Mouse (Mus musculus) forebrain, embryonic 13.5 days (tissue): ENCODE measurements at regions not wholly inside any gene's neighbourhood (a gene's known extent, or its start where the extent isn't known, plus 50 kb on each side); places are given as distances from the start of the nearest gene placed in this dataset.

ENCODE experiments used
- ATAC-seq: fragments of 200-750 bp; cut with Nextera tagmentation; 2 replicates; pipeline ENCODE4 v1.8.0; 2017
- H3K27ac ChIP-seq: fragments of 300-500 bp; sonication (generic); 2 replicates; pipeline ENCODE4 v1.5.1; 2015; ENCODE audit warnings: inconsistent platforms, mild to moderate bottlenecking, moderate library complexity
- H3K27me3 ChIP-seq: fragments of 300-500 bp; sonication (generic); 2 replicates; pipeline ENCODE4 v1.6.1; 2015; ENCODE audit warnings: mild to moderate bottlenecking, inconsistent platforms
- H3K36me3 ChIP-seq: fragments of 300-500 bp; sonication (generic); 2 replicates; pipeline ENCODE4 v1.6.1; 2015; ENCODE audit warnings: mild to moderate bottlenecking, inconsistent platforms; ENCODE audit not compliant: poor library complexity, severe bottlenecking
- H3K4me1 ChIP-seq: fragments of 300-500 bp; sonication (generic); 2 replicates; pipeline ENCODE4 v1.6.1; 2015; ENCODE audit warnings: inconsistent platforms
- H3K4me2 ChIP-seq: fragments of 300-500 bp; sonication (generic); 2 replicates; pipeline ENCODE4 v1.6.1; 2015; ENCODE audit warnings: inconsistent platforms, mild to moderate bottlenecking, moderate library complexity
- H3K4me3 ChIP-seq: fragments of 300-500 bp; sonication (generic); 2 replicates; pipeline ENCODE4 v1.5.1; 2015; ENCODE audit warnings: mild to moderate bottlenecking, inconsistent platforms
- H3K9ac ChIP-seq: fragments of 300-500 bp; sonication (generic); 2 replicates; pipeline ENCODE4 v1.6.1; 2015; ENCODE audit warnings: mild to moderate bottlenecking, inconsistent platforms
- H3K9me3 ChIP-seq: fragments of 300-500 bp; sonication (generic); replicated peaks from 2 replicates; pipeline ENCODE4 v1.6.1; 2016; ENCODE audit warnings: inconsistent platforms
- WGBS: fragments of 180-500 bp; shearing (Covaris S2); methylation state at CpG from one replicate; pipeline ENCODE4 v1.1.7; 2015; 5-methylcytosine and 5-hydroxymethylcytosine counted together

DNA sequence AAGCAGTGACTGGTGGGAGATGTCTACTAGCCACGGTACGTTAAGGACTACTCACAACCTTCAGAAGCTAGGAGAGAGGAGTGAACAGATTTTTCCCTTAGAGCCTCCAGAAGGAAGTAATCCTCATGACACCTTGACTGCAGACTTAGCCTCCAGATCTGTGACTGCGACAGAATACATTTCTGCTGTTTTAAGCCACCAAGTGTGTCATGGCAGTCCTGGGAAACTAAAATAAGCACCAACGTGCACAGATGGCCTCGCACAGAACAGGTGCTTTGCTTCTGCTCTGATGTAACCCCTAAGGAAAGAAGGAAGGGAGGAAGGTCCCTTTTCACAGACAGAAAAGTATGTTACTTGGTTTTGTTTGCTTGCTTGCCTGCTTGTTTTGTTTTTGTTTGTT, 151.5 kb upstream of the Adra1b start:
- 90% methylated on average over 5 of the region's 5 CpGs for WGBS
- H3K9ac ChIP-seq, result no peak overlapping the region
- no peak overlapping the region for H3K4me3 ChIP-seq
- no peaks in the 10 kb centered on the region for H3K36me3 ChIP-seq
- ATAC-seq, result no peak
- peaks cover 59% of the 10 kb centered on the region for H3K27me3 ChIP-seq
- no peak overlapping the region for H3K4me2 ChIP-seq
- no peak overlapping the region for H3K27ac ChIP-seq
- no peaks in the 10 kb centered on the region for H3K9me3 ChIP-seq
- no peaks in the 10 kb centered on the region for H3K4me1 ChIP-seq

DNA sequence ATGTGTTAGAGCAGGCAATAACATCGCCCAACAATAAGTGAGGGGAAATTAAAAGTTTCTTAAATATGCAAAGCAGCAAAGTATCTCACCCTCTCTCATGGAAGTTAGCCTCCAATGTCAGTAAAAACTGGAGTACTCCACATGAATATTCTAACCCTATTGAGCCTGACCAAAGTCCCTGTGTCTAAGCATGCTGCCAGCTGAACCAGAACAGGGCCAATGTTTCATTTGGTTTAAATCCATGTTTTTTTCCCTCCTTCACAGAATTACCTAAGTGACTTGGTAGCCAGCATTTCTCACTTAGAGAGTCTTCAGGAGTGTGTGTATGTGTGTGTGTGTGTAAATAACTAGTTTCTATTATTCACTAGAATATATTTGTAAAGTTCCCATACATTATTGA, 161.4 kb upstream of the Adra1b start:
- H3K4me1 ChIP-seq, result no peaks in the 10 kb centered on the region
- H3K9ac ChIP-seq, result no peak overlapping the region
- no peak overlapping the region for H3K27ac ChIP-seq
- no peaks in the 10 kb centered on the region for H3K9me3 ChIP-seq
- ATAC-seq, result no peak
- no peak overlapping the region for H3K4me3 ChIP-seq
- no peak overlapping the region for H3K4me2 ChIP-seq
- 100% methylated on average over 1 of the region's 1 CpGs for WGBS
- H3K36me3 ChIP-seq, result no peaks in the 10 kb centered on the region
- H3K27me3 ChIP-seq, result 0 out of 2 replicates have a peak, but pooled peaks cover 4% of the 10 kb centered on the region

DNA sequence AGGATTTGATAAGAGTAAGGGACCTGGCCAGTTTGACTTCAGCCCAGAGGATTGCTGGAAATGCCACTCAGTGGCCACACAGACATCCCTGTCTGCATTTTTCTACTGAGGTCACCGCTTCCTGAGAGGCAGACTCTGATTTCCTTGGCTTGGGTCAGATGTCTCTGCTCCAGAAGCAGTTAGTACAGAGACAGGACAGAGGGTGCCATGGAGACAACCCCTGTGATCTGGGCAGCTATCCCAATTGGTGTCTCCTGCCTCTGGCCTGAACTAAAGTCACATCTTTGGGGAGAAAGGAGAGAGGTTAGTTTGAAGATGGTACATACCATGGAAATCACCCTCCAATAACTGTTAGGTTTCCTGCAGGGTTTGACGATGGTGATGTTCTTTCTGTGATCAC, 165.2 kb upstream of the Adra1b start:
- Histone ChIP-seq H3K4me3 (no peak overlapping the region), H3K4me1 (no peaks in the 10 kb centered on the region), H3K9ac (no peak overlapping the region), H3K27ac (no peak overlapping the region), H3K4me2 (no peak overlapping the region), H3K9me3 (no peaks in the 10 kb centered on the region), H3K36me3 (no peaks in the 10 kb centered on the region), H3K27me3 (no peaks in the 10 kb centered on the region)
- no peak for ATAC-seq
- 89% methylated on average over 2 of the region's 2 CpGs for WGBS

DNA sequence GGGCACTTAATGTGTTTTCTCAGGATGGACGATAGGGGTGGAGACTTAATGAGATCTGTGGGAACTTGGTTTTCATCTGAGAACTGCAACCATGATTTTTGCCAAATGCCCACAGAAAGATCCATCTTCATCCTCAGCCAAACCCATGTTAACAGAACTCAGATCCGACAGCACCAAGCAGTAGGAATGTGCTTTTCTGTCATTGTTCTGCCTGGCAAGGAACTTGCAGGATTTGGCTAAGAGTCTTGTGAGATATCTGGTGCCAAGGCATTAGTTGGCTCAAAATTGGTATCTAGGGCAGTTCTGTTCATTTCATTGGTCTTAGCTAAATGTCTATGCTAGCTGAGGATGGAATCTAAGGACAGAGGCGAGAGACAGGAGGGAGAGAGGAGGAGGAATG, 182.7 kb upstream of the Adra1b start:
- Histone ChIP-seq H3K9ac (no peak overlapping the region), H3K27ac (no peak overlapping the region), H3K4me2 (no peak overlapping the region), H3K4me1 (no peaks in the 10 kb centered on the region), H3K27me3 (no peaks in the 10 kb centered on the region), H3K9me3 (no peaks in the 10 kb centered on the region), H3K36me3 (no peaks in the 10 kb centered on the region), H3K4me3 (no peak overlapping the region)
- WGBS, result 82% methylated on average over 3 of the region's 3 CpGs
- no peak for ATAC-seq

DNA sequence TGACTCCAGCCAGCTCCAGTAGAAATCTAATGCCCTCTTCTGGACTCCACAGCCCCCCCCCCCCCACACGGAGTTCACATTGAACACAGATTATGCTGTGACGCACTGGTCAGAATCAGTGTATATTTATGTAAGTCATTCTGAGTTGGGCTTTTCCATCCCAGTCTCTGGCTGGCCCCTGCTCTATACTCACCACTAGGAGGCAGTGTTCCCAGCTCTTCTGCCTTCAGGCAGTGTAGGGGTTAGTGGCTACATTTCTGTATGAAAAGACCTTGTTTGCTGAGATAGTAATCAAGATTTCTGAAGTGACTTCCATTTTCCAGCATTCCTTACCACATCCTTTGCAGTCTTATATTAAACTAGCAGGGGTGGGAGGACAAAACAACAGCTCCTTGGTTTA, 185.9 kb upstream of the Adra1b start:
- Histone ChIP-seq H3K4me1 (no peaks in the 10 kb centered on the region), H3K9ac (no peak overlapping the region), H3K36me3 (no peaks in the 10 kb centered on the region), H3K9me3 (no peaks in the 10 kb centered on the region), H3K27ac (no peak overlapping the region), H3K4me3 (no peak overlapping the region), H3K27me3 (no peaks in the 10 kb centered on the region), H3K4me2 (no peak overlapping the region)
- no peak for ATAC-seq
- WGBS, result 68% methylated on average over 2 of the region's 2 CpGs

DNA sequence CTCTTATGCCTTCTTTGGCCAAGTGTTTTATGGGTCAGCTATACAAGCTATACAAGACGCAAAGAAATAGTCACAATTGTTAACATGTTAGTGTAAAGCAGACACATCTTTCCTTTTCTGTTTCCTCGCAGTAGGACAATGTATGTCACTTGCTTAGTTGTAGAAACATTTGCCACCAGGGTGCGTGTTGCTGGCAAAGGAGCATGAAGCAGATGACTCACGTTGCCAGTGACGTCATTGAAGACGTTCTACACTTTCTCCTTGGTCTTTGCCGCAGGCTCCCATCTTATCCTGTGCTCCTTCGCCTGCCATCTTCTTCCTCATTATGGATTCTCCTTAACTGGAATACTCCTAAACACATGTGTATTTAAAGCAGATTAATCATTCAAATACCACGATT, 188.5 kb upstream of the Adra1b start:
- H3K4me3 ChIP-seq, result no peak overlapping the region
- H3K4me1 ChIP-seq, result no peaks in the 10 kb centered on the region
- ATAC-seq, result no peak
- H3K4me2 ChIP-seq, result no peak overlapping the region
- 75% methylated on average over 9 of the region's 9 CpGs for WGBS
- no peak overlapping the region for H3K9ac ChIP-seq
- H3K36me3 ChIP-seq, result no peaks in the 10 kb centered on the region
- H3K27ac ChIP-seq, result no peak overlapping the region
- H3K27me3 ChIP-seq, result no peaks in the 10 kb centered on the region
- no peaks in the 10 kb centered on the region for H3K9me3 ChIP-seq

DNA sequence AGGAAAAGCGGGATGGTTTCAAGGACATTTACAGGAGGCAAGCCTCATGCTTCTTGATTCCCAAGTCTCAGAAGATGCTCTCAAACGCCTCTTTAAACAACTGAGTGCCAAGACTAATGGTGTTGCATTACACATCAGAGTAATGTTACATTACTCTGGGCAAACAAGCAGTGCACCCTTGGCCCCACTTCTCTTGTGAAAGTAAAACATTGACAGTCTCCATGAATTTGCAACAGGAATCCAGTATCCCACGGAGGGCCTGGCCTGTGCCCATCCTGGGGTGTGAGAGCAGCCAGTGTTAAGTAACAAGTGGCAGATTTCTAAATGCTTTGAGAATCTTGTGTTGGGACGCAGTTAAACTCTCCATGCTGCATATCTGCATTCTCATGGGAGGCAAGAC, 194.3 kb upstream of the Adra1b start:
- Histone ChIP-seq H3K4me2 (no peak overlapping the region), H3K27me3 (no peaks in the 10 kb centered on the region), H3K4me1 (no peaks in the 10 kb centered on the region), H3K9me3 (no peaks in the 10 kb centered on the region), H3K9ac (no peak overlapping the region), H3K27ac (no peak overlapping the region), H3K36me3 (no peaks in the 10 kb centered on the region), H3K4me3 (no peak overlapping the region)
- ATAC-seq, result no peak
- 81% methylated on average over 4 of the region's 4 CpGs for WGBS

DNA sequence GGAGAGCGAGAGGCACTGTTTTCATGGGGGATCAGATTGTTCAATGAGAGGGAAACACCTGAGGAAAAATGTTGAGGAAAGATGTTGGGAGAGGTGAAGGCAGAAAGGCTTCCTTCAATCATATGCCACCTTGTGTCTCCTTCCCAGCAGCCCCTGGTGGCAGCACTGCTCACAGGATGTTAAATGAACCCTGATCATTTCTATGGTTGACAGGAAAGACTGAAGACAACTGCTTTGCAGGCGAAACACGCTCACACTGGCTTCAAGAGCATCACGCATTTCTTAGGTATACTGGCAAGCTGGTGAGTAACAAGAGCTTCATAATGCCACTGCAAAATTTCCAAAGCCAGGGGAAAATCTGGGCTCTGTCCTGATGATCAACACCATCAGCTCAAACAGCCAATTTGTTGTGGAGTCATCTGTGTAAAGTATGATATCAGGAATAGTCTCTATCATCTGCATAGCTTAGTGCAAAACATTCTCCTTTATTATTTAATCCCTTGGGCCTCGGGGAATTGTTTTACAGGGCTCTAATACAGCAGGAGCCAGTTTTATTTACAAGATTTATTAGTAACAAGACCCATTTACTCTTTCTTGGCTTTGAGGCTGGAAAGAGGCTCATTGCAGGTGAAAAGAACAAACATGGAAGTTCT, 202.3 kb upstream of the Adra1b start:
- Histone ChIP-seq H3K9ac (no peak overlapping the region), H3K4me3 (no peak overlapping the region), H3K4me1 (peaks cover 7% of the 10 kb centered on the region), H3K9me3 (no peaks in the 10 kb centered on the region), H3K27me3 (no peaks in the 10 kb centered on the region), H3K4me2 (no peak overlapping the region), H3K27ac (no peak overlapping the region), H3K36me3 (no peaks in the 10 kb centered on the region)
- 76% methylated on average over 5 of the region's 5 CpGs for WGBS
- no peak for ATAC-seq

DNA sequence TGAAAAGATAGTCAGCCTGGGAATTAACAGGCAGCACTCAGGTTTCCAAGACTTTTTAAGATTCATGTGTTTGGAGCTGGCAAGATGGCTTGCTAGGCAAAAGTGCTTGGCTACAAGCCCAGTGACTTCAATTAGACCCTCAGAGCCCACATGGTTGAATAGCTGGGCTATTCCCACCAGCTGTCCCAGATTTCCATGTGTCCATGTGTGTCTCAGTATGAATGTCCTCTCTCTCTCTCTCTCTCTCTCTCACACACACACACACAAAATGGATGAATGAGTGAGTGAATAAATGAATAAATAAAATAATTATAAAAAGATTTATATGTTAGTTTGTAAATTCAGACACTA, 202.8 kb upstream of the Adra1b start:
- Histone ChIP-seq H3K4me2 (no peak overlapping the region), H3K9me3 (no peaks in the 10 kb centered on the region), H3K9ac (no peak overlapping the region), H3K36me3 (no peaks in the 10 kb centered on the region), H3K27ac (no peak overlapping the region), H3K4me3 (no peak overlapping the region), H3K27me3 (no peaks in the 10 kb centered on the region), H3K4me1 (peaks cover 7% of the 10 kb centered on the region)
- peak; percentile 68; the same call in 1 of the 2 replicates for ATAC-seq

DNA sequence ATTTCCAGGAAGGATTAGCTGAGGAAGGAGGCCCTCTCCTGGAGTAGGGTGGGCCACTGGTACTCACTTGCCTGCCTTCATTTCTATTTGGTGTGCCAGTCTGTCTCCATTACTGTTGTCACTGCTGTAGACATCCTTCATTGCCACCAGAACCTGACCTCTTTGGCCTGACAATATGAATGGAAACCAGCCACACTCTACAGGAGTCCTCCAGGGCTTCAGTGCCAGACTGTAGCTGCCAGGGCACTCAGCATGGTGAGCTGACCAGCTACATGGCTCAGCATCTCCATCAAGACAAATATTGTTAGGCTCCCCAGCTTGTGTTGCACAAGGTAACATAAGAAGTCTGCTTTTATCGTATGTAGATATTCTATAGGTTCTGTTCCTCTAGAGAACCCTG, 205.2 kb upstream of the Adra1b start:
- 86% methylated on average over 1 of the region's 1 CpGs for WGBS
- H3K9ac ChIP-seq, result no peak overlapping the region
- peaks cover 7% of the 10 kb centered on the region for H3K4me1 ChIP-seq
- no peak for ATAC-seq
- no peak overlapping the region for H3K4me2 ChIP-seq
- no peak overlapping the region for H3K27ac ChIP-seq
- H3K27me3 ChIP-seq, result no peaks in the 10 kb centered on the region
- H3K36me3 ChIP-seq, result no peaks in the 10 kb centered on the region
- H3K4me3 ChIP-seq, result no peak overlapping the region
- no peaks in the 10 kb centered on the region for H3K9me3 ChIP-seq

DNA sequence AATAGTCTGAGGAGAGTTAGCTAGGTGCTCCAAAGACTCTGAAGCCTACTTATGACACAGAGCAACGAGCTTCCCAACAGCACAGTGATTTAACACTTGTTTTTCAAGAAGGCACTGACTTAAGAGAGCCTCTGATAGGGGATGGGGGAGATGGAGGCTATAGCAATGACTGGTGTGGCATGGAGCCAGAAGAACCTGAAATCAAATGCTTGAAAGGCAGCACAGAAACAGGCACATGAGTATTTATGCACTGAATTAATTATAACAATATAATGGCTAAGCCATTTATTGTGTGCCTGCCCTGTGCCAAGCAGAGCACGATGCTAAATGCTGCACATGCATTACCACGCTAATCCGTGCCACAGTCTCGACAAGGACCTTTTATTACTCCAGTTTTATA, 210.5 kb upstream of the Adra1b start:
- H3K9ac ChIP-seq, result no peak overlapping the region
- H3K36me3 ChIP-seq, result no peaks in the 10 kb centered on the region
- peaks cover 9% of the 10 kb centered on the region for H3K4me1 ChIP-seq
- H3K9me3 ChIP-seq, result no peaks in the 10 kb centered on the region
- 27% methylated on average over 5 of the region's 5 CpGs for WGBS
- no peak overlapping the region for H3K4me2 ChIP-seq
- no peaks in the 10 kb centered on the region for H3K27me3 ChIP-seq
- H3K27ac ChIP-seq, result no peak overlapping the region
- no peak overlapping the region for H3K4me3 ChIP-seq
- ATAC-seq, result peak; percentile 53

DNA sequence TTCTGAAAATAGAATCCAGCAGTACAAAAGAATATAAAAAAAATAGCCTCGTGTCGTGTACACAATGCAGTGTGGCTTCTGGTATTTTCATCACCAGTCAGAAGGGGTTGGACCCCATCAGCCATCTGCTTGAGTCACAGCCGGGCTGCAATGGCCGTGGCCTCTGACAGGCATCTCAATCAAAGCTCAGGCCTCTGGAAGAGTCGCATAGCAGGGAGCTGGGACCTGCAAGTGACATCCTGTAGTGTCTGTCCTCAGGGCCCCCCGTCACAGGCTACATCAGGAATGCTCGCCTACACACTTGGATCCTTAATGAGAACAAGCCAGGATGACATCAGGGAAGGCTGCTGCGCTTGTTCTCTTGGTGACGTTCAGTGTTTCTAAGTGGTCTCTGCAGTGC, 226.1 kb upstream of the Adra1b start:
- H3K4me2 ChIP-seq, result no peak overlapping the region
- H3K27me3 ChIP-seq, result no peaks in the 10 kb centered on the region
- H3K9ac ChIP-seq, result no peak overlapping the region
- no peak overlapping the region for H3K27ac ChIP-seq
- WGBS, result 59% methylated on average over 9 of the region's 9 CpGs
- H3K4me1 ChIP-seq, result 0 out of 2 replicates have a peak, but pooled peaks cover 6% of the 10 kb centered on the region
- no peaks in the 10 kb centered on the region for H3K36me3 ChIP-seq
- H3K4me3 ChIP-seq, result no peak overlapping the region
- 0 out of 2 replicates have a peak, but pooled peaks have one; percentile 33 for ATAC-seq
- H3K9me3 ChIP-seq, result no peaks in the 10 kb centered on the region

DNA sequence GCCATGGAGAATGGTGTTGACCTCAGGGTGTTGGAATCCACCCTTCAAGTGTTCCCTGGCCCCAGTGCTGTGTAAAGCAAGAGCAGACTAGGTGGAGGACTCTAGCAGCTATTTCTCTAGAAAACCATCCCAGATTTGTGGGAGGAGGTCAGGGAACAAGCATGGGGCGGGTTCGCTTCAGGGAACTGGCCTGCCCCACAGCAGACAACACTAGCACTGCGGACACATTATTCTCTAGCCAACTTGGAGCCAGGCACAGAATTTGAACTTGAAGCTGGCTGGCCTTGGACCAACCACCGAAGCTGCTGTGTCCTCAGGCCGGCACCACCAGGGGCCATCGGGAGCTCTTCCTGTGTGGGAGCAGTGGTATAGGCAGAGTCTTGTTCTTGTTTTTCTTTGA, 227.5 kb upstream of the Adra1b start:
- Histone ChIP-seq H3K9me3 (no peaks in the 10 kb centered on the region), H3K4me3 (no peak overlapping the region), H3K9ac (no peak overlapping the region), H3K27me3 (no peaks in the 10 kb centered on the region), H3K36me3 (no peaks in the 10 kb centered on the region), H3K4me1 (0 out of 2 replicates have a peak, but pooled peaks cover 6% of the 10 kb centered on the region), H3K4me2 (no peak overlapping the region), H3K27ac (no peak overlapping the region)
- no peak for ATAC-seq
- WGBS, result 91% methylated on average over 6 of the region's 6 CpGs
